Mouse (Mus musculus) CH12.LX (cell line): ENCODE results near the gene Cop1. TPM values are rescaled to one million over a fixed set of nuclear protein-coding genes. Genes with fewer than 3 reads are reported as not detected.
A peak's percentile ranks its signal among the peaks of the same experiment; 100 is the strongest.

Experiments
- DNase-seq: peaks from one replicate; pipeline ENCODE4 v3.0.0-alpha.2; 2013; ENCODE audit errors: extremely low read depth
- H3K27ac ChIP-seq: 2 replicates; pipeline ENCODE4 v1.5.1; 2012; ENCODE audit warnings: low read depth, mild to moderate bottlenecking, control low read depth, moderate library complexity; ENCODE audit not compliant: insufficient read depth
- H3K27me3 ChIP-seq: replicated peaks from 2 replicates; pipeline ENCODE3; 2012; ENCODE audit warnings: inconsistent platforms
- H3K36me3 ChIP-seq, 2 experiments: replicated peaks in 1 of 2; 2 replicates each; pipeline versions ENCODE3 to v1.6.1; 2012; ENCODE audit warnings: inconsistent platforms in 1 of 2, low read length in 1 of 2, mild to moderate bottlenecking in 1 of 2, mixed read lengths in 1 of 2, moderate library complexity in 1 of 2; ENCODE audit not compliant: control insufficient read depth in 1 of 2, insufficient read depth in 1 of 2
- H3K4me1 ChIP-seq, 2 experiments: 2 replicates each; pipeline ENCODE4 v1.6.1; 2012; ENCODE audit warnings: inconsistent platforms in 1 of 2, moderate library complexity in 1 of 2; ENCODE audit not compliant: insufficient read depth in 2 of 2, control insufficient read depth in 1 of 2
- H3K4me2 ChIP-seq: 2 replicates; pipeline ENCODE4 v1.6.1; 2012; ENCODE audit warnings: low read depth, mild to moderate bottlenecking, control low read depth; ENCODE audit not compliant: poor library complexity, insufficient read depth, severe bottlenecking
- H3K4me3 ChIP-seq, 3 experiments: fragments of 150-350 bp in 1 of 3; sonication (generic) in 1 of 3; replicated peaks in 1 of 3; 2 replicates each; pipeline versions ENCODE3 to v1.5.1; 2011 to 2012; ENCODE audit warnings: low read depth in 2 of 3, low read length in 2 of 3, mild to moderate bottlenecking in 2 of 3, moderate library complexity in 2 of 3, control low read depth in 1 of 3, improper control_type of control experiment in 1 of 3, inconsistent platforms in 1 of 3, mixed read lengths in 1 of 3; ENCODE audit not compliant: poor library complexity in 1 of 3
- H3K79me2 ChIP-seq: replicated peaks from 2 replicates; pipeline ENCODE4 v1.6.1; 2012; ENCODE audit warnings: mild to moderate bottlenecking, moderate library complexity; ENCODE audit not compliant: control insufficient read depth, poor library complexity, insufficient read depth, severe bottlenecking; ENCODE audit errors: extremely low read depth
- H3K9ac ChIP-seq: 2 replicates; pipeline ENCODE4 v1.6.1; 2012; ENCODE audit warnings: low read depth, mild to moderate bottlenecking, control low read depth, moderate library complexity; ENCODE audit not compliant: insufficient read depth
- H3K9me3 ChIP-seq: replicated peaks from 2 replicates; pipeline ENCODE3; 2012; ENCODE audit warnings: low read length, inconsistent platforms, mixed read lengths
- BHLHE40 ChIP-seq: IDR thresholded peaks from 2 replicates; pipeline ENCODE4 v1.6.1; 2011; ENCODE audit warnings: mild to moderate bottlenecking, low read depth, low read length, improper control_type of control experiment
- CHD1 ChIP-seq: IDR thresholded peaks from 2 replicates; pipeline ENCODE4 v1.6.1; 2012; ENCODE audit warnings: low read depth, low read length, improper control_type of control experiment, inconsistent platforms
- CHD2 ChIP-seq: IDR thresholded peaks from 2 replicates; pipeline ENCODE4 v1.6.1; 2011; ENCODE audit warnings: low read length, improper control_type of control experiment
- CTCF ChIP-seq, 2 experiments: IDR thresholded peaks in 1 of 2; conservative IDR thresholded peaks in 1 of 2; 2 replicates each; pipeline ENCODE4 v1.5.1; 2011 to 2012; ENCODE audit warnings: low read depth in 2 of 2, low read length in 2 of 2, improper control_type of control experiment in 1 of 2, inconsistent platforms in 1 of 2, mild to moderate bottlenecking in 1 of 2, moderate library complexity in 1 of 2
- E2F4 ChIP-seq: IDR thresholded peaks from 2 replicates; pipeline ENCODE4 v1.6.1; 2011; ENCODE audit warnings: low read depth, low read length, improper control_type of control experiment; ENCODE audit not compliant: insufficient replicate concordance
- ELF1 ChIP-seq: IDR thresholded peaks from 2 replicates; pipeline ENCODE4 v1.6.1; 2014; ENCODE audit warnings: low read depth, mild to moderate bottlenecking, inconsistent platforms, low read length, improper control_type of control experiment
- EP300 ChIP-seq: IDR thresholded peaks from 2 replicates; pipeline ENCODE4 v1.6.1; 2011; ENCODE audit warnings: low read length, improper control_type of control experiment
- ETS1 ChIP-seq: conservative IDR thresholded peaks from 2 replicates; pipeline ENCODE4 v1.6.1; 2012; ENCODE audit warnings: low read depth, mild to moderate bottlenecking, inconsistent platforms, low read length, improper control_type of control experiment, moderate library complexity
- GABPA ChIP-seq: IDR thresholded peaks from 2 replicates; pipeline ENCODE4 v1.6.1; 2012; ENCODE audit warnings: low read depth, low read length, improper control_type of control experiment, inconsistent platforms; ENCODE audit not compliant: insufficient replicate concordance
- HCFC1 ChIP-seq: IDR thresholded peaks from 2 replicates; pipeline ENCODE4 v1.6.1; 2012; ENCODE audit warnings: low read depth, mild to moderate bottlenecking, inconsistent platforms, low read length, improper control_type of control experiment
- IRF4 ChIP-seq: IDR thresholded peaks from 2 replicates; pipeline ENCODE4 v1.6.1; 2014; ENCODE audit warnings: low read depth, mild to moderate bottlenecking, inconsistent platforms, low read length, improper control_type of control experiment
- JUN ChIP-seq: IDR thresholded peaks from 2 replicates; pipeline ENCODE4 v1.6.1; 2011; ENCODE audit warnings: low read depth, mild to moderate bottlenecking, low read length, improper control_type of control experiment, moderate library complexity; ENCODE audit not compliant: insufficient read depth
- JUND ChIP-seq: conservative IDR thresholded peaks from 2 replicates; pipeline ENCODE4 v1.6.1; 2011; ENCODE audit warnings: low read depth, low read length, improper control_type of control experiment
- KAT2A ChIP-seq: IDR thresholded peaks from 2 replicates; pipeline ENCODE4 v1.6.1; 2012; ENCODE audit warnings: low read length, improper control_type of control experiment, inconsistent platforms; ENCODE audit not compliant: insufficient replicate concordance
- MAFK ChIP-seq: IDR thresholded peaks from 2 replicates; pipeline ENCODE4 v1.6.1; 2011; ENCODE audit warnings: low read length, improper control_type of control experiment; ENCODE audit not compliant: insufficient replicate concordance
- MAX ChIP-seq: IDR thresholded peaks from 2 replicates; pipeline ENCODE4 v1.6.1; 2011; ENCODE audit warnings: low read length, improper control_type of control experiment
- MAZ ChIP-seq: IDR thresholded peaks from 2 replicates; pipeline ENCODE4 v1.6.1; 2012; ENCODE audit warnings: low read depth, mild to moderate bottlenecking, inconsistent platforms, low read length, improper control_type of control experiment, moderate library complexity
- MEF2A ChIP-seq: IDR thresholded peaks from 2 replicates; pipeline ENCODE4 v1.6.1; 2014; ENCODE audit warnings: low read depth, mild to moderate bottlenecking, inconsistent platforms, low read length, improper control_type of control experiment, borderline replicate concordance
- MXI1 ChIP-seq: IDR thresholded peaks from 2 replicates; pipeline ENCODE4 v1.6.1; 2011; ENCODE audit warnings: mild to moderate bottlenecking, low read depth, low read length, improper control_type of control experiment
- MYC ChIP-seq: IDR thresholded peaks from 2 replicates; pipeline ENCODE4 v1.6.1; 2011; ENCODE audit warnings: low read depth, mild to moderate bottlenecking, improper control_type of control experiment, low read length
- NELFE ChIP-seq: IDR thresholded peaks from 2 replicates; pipeline ENCODE4 v1.6.1; 2011; ENCODE audit warnings: low read depth, low read length, improper control_type of control experiment
- NRF1 ChIP-seq: IDR thresholded peaks from 2 replicates; pipeline ENCODE4 v1.6.1; 2014; ENCODE audit warnings: low read depth, mild to moderate bottlenecking, inconsistent platforms, low read length, improper control_type of control experiment, moderate library complexity
- PAX5 ChIP-seq: IDR thresholded peaks from 2 replicates; pipeline ENCODE4 v1.6.1; 2012; ENCODE audit warnings: low read length, inconsistent platforms, mixed read lengths
- POLR2A ChIP-seq: IDR thresholded peaks from 2 replicates; pipeline ENCODE4 v1.6.1; 2011; ENCODE audit warnings: low read depth, mild to moderate bottlenecking, improper control_type of control experiment, low read length
- POLR2AphosphoS2 ChIP-seq: IDR thresholded peaks from 2 replicates; pipeline ENCODE4 v1.6.1; 2011; ENCODE audit warnings: low read depth, low read length, improper control_type of control experiment
- RAD21 ChIP-seq: IDR thresholded peaks from 2 replicates; pipeline ENCODE4 v1.6.1; 2011; ENCODE audit warnings: low read depth, mild to moderate bottlenecking, low read length, improper control_type of control experiment, moderate library complexity
- RCOR1 ChIP-seq: conservative IDR thresholded peaks from 2 replicates; pipeline ENCODE4 v1.6.1; 2012; ENCODE audit warnings: low read depth, mild to moderate bottlenecking, inconsistent platforms, low read length, improper control_type of control experiment
- SIN3A ChIP-seq: IDR thresholded peaks from 2 replicates; pipeline ENCODE4 v1.6.1; 2012; ENCODE audit warnings: low read length, improper control_type of control experiment, inconsistent platforms
- SMC3 ChIP-seq: IDR thresholded peaks from 2 replicates; pipeline ENCODE4 v1.6.1; 2011; ENCODE audit warnings: low read depth, low read length, improper control_type of control experiment
- TBP ChIP-seq: conservative IDR thresholded peaks from 2 replicates; pipeline ENCODE4 v1.6.1; 2011; ENCODE audit warnings: low read depth, low read length, improper control_type of control experiment
- TCF12 ChIP-seq: IDR thresholded peaks from 2 replicates; pipeline ENCODE4 v1.6.1; 2014; ENCODE audit warnings: low read depth, mild to moderate bottlenecking, inconsistent platforms, low read length, improper control_type of control experiment
- UBTF ChIP-seq: IDR thresholded peaks from 2 replicates; pipeline ENCODE4 v1.6.1; 2012; ENCODE audit warnings: low read depth, mild to moderate bottlenecking, inconsistent platforms, low read length, improper control_type of control experiment, moderate library complexity
- USF1 ChIP-seq: IDR thresholded peaks from 2 replicates; pipeline ENCODE4 v1.6.1; 2014; ENCODE audit warnings: low read depth, mild to moderate bottlenecking, inconsistent platforms, low read length, improper control_type of control experiment
- USF2 ChIP-seq: conservative IDR thresholded peaks from 2 replicates; pipeline ENCODE4 v1.6.1; 2011; ENCODE audit warnings: low read depth, low read length, improper control_type of control experiment
- ZC3H11A ChIP-seq: IDR thresholded peaks from 2 replicates; pipeline ENCODE4 v1.6.1; 2012; ENCODE audit warnings: low read depth, mild to moderate bottlenecking, inconsistent platforms, low read length, improper control_type of control experiment
- ZKSCAN1 ChIP-seq: IDR thresholded peaks from 2 replicates; pipeline ENCODE4 v1.6.1; 2012; ENCODE audit warnings: low read depth, inconsistent platforms, low read length, improper control_type of control experiment, borderline replicate concordance
- ZMIZ1 ChIP-seq: IDR thresholded peaks from 2 replicates; pipeline ENCODE4 v1.6.1; 2012; ENCODE audit warnings: low read depth, mild to moderate bottlenecking, inconsistent platforms, low read length, improper control_type of control experiment
- ZNF384 ChIP-seq: IDR thresholded peaks from 2 replicates; pipeline ENCODE4 v1.6.1; 2012; ENCODE audit warnings: low read depth, low read length, improper control_type of control experiment, inconsistent platforms
- dilution Hi-C: fragments of 300-500 bp; cut with MboI; formaldehyde crosslinking; loops from 2 replicates; pipeline ENCODE4 v1.14.3; 2020; ENCODE audit warnings: low sequenced_read_pairs; ENCODE audit not compliant: extremely low pct_unique_long_range_greater_than_20kb, extremely low pct_ligation_motif_present
- in situ Hi-C: fragments of 300-500 bp; cut with MboI; formaldehyde crosslinking; loops from 3 replicates; pipeline ENCODE4 v1.14.3; 2019; ENCODE audit warnings: low sequenced_read_pairs, low pct_ligation_motif_present, low pct_unique_long_range_greater_than_20kb, mixed read lengths
- polyA plus RNA-seq: library from polyadenylated mRNA; unstranded; fragments of >175 nt; gene quantifications from 2 replicates; pipeline ENCODE4 v1.2.1, GENCODE M21; 2012; ENCODE audit warnings: low read depth; ENCODE audit not compliant: insufficient read length
- total RNA-seq, 2 experiments: library from RNA; depleted of rRNA; stranded (reverse); fragments of 300-350 nt in 1 of 2; fragments of >200 nt in 1 of 2; gene quantifications; 2 replicates each; pipeline ENCODE4 v1.2.3; 2012 to 2014

Gene Cop1
- total and polyA plus RNA-seq, 3 experiments: 54.6 to 93.2 (median 79.0) TPM

DNA sequence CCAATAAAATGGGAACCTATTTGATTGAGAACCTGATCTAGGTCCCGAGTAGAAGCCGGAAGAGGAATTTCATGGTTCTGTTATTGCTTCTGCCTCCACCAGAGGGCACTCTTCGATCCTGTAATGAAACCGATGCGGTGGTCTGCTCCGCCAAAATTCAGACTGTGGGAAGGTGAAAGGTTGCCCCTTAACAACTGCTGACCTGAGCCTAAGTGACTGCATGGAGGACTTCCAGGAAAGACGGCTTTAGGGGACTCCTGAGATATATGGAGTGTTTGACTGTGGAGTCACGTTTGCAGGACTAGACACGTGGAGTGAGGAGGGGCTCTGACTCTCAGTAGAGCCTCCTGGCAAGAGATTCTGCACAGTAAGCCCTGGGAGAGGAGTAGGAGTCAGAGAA lies 164.4 kb downstream of the Cop1 start:
- H3K36me3 ChIP-seq: no peaks in the 10 kb centered on the region
- H3K27me3 ChIP-seq: peaks cover 59% of the 10 kb centered on the region
- H3K9ac ChIP-seq: no peak overlapping the region
- H3K27ac ChIP-seq: no peak overlapping the region
- H3K9me3 ChIP-seq: no peaks in the 10 kb centered on the region
- H3K4me3 ChIP-seq: peak overlapping the region in 2 of 3 experiments; percentile 1 to 26
- DNase-seq: peak; percentile 39
- TF ChIP-seq ZNF384 (no peak), HCFC1 (no peak), NRF1 (no peak), ZKSCAN1 (no peak), UBTF (no peak), TCF12 (no peak), ZC3H11A (no peak), MXI1 (0 out of 2 replicates have a peak, but pooled peaks have one; percentile 25), GABPA (no peak), MEF2A (no peak), SIN3A (no peak), TBP (no peak), ZMIZ1 (no peak), BHLHE40 (peak; percentile 68), PAX5 (no peak), POLR2A (no peak), CHD2 (no peak), USF2 (no peak), CHD1 (no peak), USF1 (no peak), RCOR1 (no peak), ETS1 (no peak), MYC (no peak), MAX (peak; percentile 47; the same call in 1 of the 2 replicates), E2F4 (no peak), JUND (no peak), MAZ (no peak), MAFK (no peak), IRF4 (no peak), JUN (no peak), ELF1 (peak; percentile 65), KAT2A (no peak), NELFE (no peak), CTCF (conservative IDR thresholded peaks at IDR 0.05 in 1 of 2, IDR thresholded peaks at IDR 0.05 in 1 of 2; ENCODE audit: low read depth in 2 of 2, low read length in 2 of 2) (peak; percentile 72 to 80), RAD21 (peak; percentile 60), POLR2AphosphoS2 (no peak), EP300 (no peak), SMC3 (peak; percentile 63)
- H3K79me2 ChIP-seq: no peaks in the 10 kb centered on the region
- H3K4me2 ChIP-seq: peak overlapping the region; percentile 100
- in situ Hi-C loops: loop anchor here (25.0 kb wide), 1 partner anchor 666 kb away; no protein-coding TSS in a partner anchor
- peaks cover 0 to 7% of the 10 kb centered on the region in 2 experiments; a peak in 1 of 4 replicates for H3K4me1 ChIP-seq
- dilution Hi-C loops: no loop called here
